Mouse (Mus musculus) erythroblast, embryonic 14.5 days (primary cell): ENCODE data around the gene Lmtk2.

ENCODE experiments used
- GATA1 ChIP-seq: IDR thresholded peaks from 2 replicates; pipeline ENCODE4 v1.6.1; 2012; ENCODE audit warnings: low read length, inconsistent platforms, mixed read lengths
- TAL1 ChIP-seq: IDR thresholded peaks from 3 replicates; pipeline ENCODE4 v1.6.1; 2012; ENCODE audit warnings: low read length, inconsistent platforms, mixed read lengths

GRCm38 (mm10) chr5:144125979-144126755 is 25.9 kb downstream of the Lmtk2 start:
- TF ChIP-seq TAL1, result no peak
- no peak for TF ChIP-seq GATA1
